Mouse (Mus musculus): Measurements from ENCODE around the gene Ube2h. TPM values are rescaled to one million over a fixed set of nuclear protein-coding genes. Genes with fewer than 3 reads are reported as not detected.
A peak's percentile ranks its signal among the peaks of the same experiment; 100 is the strongest.

Ube2h gene
- total RNA-seq, 2 experiments from 2014 or later: 77.0 to 77.5 TPM

GRCm38 (mm10) chr6:30195656-30196055, 108.7 kb downstream of the Ube2h start:
- DNase-seq: no peak

DNA sequence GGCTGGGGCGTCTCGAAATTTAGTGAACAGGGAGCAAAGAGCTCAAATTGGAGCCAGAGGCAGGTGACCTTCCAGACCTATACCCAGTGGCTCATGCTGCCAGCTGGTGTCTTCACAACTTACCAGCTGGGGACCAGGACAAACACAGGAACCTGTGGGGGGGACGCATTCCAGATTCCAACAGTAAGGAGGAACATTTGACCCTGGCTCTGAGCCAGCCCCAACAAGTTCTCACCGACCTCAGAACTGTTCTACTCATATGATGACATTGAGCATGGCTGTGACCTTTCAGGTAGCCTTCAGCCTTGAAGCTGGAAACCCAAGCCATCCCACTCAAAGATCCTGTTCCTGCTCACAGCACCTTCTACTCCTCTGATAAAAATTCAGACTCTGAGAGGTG, 120.7 kb downstream of the Ube2h start:
- DNase-seq: no peak

DNA sequence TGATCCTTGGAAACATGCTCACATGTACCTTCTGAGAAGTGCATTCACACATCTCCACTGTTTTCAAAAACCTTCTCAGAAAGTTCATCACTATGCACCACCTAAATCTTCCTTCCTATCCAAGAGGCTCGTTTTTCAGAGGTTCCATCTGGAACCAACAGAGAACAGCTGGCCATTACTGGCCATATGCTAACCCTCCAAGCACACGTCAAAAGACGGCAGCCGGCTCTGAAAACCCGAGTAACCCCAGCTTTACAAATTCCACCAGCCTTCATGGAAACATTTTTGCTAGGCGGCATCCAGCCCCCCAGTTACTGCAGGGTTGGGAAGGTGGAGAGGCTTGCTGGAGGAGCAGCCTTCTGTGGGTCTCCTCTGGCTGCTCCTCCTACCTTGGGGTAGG, 122.3 kb downstream of the Ube2h start:
- DNase-seq: no peak

- DNase-seq: no peak
These were observed 124.0 kb downstream of the Ube2h start for GRCm38 (mm10) chr6:30180321-30180720.

DNA sequence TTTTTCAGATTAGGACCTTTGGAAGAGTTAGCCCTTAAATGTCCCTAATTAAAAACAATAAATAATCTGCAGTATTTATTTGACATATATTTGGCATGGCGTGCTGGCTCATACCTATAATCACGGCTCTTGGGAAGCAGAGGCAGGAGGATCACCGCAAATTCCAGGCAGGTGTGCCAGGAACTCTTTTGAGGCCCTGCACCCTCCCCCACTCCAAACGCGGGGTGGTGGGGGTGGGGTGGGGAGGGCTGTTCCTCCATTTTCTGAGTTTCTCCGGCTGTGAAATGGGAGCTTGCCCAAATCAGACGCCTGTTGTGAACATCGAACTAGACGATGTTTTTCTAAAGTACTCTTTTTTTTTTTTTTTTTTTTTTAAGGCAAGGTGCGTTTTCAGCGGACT, 125.3 kb downstream of the Ube2h start:
- DNase-seq: no peak

DNA sequence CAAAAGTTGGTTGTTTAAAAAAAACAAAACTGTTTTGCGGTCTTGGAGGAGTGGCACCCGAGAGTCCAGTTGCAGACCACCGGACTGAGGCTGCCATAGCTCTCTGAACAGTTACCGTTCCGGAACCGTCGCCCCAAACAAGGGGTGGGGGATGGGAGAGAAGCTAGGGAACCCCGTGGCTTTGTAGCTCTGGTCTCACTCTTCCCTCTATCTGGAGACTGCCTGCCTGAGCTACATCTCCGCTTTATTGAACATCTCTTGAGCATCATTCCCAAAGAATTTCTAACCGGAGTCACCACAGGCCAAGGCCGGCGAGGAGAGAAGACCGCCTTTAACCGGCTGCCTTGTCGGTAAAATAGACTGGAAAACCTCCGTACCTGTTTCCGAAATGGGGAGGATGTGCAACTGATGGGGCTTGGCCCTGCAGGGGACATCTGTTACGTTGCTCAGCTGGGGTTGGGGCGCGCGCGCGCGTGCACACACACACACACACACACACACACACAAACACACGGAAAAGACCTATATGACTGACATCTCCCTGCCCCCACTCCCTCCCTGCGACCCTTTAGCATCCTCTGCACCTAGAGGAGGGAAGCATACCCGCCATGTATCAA, 126.2 kb downstream of the Ube2h start:
- DNase-seq: no peak

DNA sequence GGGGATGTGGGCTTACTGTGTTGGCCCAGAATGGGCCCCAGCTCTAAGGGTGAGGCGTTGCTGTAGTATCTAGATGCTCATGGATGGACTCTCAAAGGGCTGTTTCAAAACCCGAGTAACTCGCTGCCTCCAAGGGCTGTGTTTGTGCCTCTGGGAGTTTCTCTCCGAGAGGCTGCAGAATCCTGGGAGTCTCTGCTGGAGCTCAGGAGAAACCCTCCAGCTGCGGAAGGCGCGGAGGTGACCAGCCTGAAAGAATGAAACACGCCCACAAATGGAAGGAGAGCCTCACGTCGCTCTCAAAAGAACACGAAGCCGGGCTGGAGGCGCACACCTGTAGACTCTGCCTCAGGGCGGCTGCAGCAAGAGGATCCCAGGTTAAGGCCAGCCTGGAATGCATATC, 127.0 kb downstream of the Ube2h start:
- DNase-seq: no peak

- no peak for DNase-seq
These were observed 127.8 kb downstream of the Ube2h start for GRCm38 (mm10) chr6:30176496-30176895.

DNA sequence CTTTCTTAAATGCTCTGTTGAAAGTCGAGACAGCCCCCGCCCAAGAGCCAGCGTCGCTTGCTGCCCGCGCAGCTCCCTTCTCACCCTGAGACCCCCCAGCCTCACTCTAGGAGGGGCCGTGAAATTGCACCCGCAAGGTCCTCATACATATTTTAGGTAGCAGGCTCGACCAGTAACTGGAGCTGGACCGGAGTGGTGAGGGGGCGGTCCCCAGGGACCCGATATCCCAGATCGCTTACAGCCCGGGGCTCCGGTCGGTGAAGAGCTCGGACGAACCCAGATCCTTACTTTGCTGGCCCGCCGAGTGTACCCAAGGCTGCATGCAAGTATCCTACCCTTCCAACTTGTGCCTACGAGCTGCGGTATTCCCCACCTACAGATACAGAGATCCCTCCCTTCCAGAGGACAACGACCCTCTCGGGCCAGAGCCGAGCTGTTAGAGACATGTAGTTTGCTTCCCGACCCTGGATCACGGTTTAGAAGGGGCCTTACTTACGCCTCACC, 128.4 kb downstream of the Ube2h start:
- no peak for DNase-seq

DNA sequence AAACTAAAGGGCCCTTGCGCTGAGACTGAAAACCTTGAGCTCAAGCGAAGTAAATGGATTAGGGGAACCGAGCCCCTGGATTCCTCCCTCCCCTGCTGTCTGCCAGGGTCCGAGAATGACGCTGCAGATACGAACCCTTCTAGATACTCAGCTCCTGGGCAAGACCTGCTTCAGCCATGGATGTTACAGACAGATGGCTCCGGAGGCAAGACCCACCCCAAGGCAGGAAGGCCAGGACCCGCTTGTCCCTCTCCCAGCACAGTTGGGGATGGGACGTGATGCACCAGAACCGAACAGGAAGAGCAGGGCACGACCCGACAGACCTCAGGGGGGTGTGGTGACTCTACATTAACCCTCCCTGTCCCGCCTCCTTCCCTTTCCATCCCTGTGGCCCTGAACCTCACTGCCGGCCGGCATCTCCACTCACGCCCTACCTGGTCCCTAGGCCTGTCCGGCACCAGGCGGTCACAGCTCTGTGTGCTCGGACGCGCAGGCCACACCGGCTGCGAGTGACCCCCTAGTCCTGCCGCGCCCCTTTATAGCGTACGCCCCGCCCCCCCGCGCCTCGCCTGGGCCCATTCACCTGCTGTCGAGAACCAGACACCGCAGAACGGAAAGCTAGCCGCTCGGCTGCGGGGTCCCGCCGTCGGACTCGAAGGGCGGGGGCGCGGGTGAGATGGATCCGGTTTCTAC, 129.0 kb downstream of the Ube2h start:
- no peak for DNase-seq

DNA sequence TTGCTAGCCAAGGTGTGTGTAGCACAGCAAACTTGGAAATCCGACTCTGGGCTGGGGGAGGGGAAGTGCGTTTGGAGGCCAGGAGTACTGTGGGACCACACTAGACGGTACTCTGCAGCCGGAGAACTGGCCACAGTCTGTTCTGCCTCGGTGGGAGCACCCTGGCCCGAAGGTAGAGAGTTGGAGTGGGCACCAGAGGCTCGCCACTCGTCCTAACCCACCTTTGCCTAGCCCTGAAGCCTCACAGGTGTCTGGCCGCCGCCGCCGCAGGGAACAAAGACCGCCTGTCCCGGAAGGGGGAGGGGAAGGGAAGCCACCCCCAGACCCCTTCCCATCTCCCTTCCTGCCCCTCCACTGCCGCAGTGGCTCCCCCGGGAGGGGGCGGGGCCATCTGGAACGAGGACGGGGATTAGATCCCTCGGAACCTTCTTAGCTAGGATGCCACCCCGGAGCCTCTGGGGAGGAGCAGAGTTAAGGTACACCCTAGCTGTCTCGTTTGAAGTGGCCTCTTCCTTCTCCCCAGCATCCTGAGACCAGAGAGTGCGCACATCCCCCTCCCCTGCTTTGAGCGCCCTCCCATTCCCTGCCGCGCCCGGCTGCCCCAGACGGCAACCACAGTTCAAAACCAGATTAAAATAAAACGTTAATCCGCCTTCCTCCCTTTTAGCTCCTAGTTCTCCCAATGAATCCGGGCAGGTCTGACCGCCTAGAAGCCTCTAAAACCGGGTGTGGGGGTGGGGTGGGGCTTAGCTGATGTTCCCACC, 129.7 kb downstream of the Ube2h start:
- no peak for DNase-seq

DNA sequence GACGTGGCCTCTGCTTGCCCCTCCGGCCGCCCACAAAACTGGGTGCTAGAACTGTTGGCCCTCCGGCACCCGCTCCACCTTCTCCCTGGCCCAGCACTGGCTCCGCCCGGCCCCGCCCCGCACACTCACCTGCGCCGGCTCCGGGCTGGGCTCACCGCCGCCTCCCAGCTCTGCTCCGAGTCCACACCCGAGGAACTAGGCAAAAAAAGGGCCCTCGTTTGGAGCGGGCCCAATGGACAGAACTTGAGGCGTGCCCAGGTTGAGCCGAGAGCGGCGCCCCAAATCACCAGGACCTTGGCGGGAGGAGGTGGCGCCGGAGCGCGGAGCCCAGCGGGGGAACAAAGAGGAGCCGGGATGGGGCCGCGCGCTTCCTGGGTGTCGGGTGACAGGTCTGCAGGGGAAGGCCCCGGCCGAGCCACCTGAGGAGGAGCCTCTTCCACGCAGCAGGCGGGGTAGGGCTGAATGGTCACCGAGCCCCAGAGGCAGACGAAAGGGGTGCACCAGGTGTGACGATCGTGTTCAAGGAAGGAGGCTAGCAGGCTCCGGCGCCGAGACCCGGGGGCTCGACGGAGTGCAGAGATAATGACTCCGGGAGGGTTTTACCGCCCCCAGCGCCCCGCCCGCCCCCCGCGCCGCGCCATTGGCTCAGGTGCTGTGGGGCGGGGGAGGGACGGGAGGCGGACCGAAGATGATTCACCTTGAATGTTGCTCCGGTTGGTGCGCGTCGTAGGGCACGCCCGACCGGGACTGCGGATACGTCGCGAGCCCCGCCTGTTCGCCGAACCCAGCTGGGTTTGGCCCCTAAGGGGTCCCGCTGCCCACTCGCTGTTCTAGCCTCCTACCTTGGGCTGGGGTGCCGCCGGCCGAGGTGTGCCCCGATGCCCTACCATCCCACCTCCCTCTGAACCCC, 130.5 kb downstream of the Ube2h start:
- DNase-seq: no peak

DNA sequence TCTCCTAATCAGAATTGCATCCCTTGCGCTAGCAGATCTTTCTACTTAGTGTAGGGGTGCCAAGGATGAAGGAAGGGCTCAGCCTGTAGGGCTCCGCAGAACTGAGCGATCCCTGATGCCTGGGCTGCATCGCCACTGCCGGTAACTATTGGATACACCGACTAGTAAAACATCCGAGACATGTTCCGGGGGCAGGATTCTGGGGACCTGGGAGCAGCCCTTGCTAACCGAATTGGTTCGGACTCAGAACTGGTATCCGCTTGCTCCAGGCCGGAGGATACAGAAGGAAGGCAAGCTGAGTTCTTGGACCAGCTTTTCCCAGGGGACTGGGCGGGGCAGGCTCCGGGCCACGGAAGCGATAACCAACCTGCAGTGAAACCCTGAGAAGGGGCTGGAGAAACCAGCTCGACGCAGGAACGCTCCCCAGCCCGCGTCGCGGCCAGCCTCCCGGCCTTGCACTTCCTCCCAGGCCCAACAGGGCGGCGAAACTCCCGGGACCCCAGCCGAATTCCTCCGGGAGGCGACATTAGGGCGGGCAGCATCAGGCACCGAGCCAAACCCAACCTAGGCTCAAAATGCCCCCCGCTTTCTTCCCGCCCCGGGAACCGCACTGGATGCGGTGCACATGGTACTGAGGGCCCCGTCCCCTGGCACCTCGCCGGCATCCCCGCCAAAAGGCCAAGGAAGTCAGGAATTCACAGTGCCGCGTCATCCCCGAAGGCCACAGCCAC, 131.4 kb downstream of the Ube2h start:
- peak; percentile 40 for DNase-seq

DNA sequence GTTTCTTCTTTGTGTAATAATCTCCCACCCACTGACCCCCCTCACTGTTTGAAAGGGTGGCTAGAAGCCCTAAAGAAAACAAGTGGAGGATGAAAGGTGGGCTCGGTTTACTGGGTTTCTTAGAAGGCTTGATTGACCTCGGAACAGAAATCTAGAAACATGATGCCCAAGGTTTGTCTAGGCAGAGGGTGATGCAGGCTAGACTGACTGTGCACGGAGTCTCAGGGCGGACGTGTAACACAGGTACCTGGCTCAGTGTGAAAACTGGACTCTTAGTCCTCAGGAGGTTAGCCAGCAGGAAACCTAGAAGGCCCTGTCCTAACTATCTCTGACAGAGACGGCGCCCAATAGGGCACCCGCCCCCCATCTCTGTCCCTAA, 131.9 kb downstream of the Ube2h start:
- DNase-seq: no peak

GRCm38 (mm10) chr6:30171967-30172366, 132.4 kb downstream of the Ube2h start:
- DNase-seq: no peak

DNA sequence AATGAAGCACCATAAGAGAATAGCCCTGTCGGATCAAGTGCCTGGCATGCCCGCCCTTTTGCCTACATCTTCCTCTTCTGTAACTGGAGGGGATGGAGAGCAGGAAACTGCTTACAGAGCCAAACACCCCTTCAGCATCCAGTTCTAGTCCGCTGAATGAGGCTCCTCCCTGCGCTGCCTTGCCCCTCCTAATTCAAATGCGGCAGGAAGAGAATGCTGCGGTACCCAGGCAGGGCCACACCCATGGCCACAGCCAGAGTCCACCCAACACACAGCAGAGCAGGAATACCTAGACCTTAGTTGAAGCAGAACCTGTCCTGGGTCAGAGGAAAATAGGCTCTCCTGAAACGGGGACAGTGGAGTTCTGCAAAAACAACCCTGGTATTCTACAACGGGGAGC, 133.1 kb downstream of the Ube2h start:
- DNase-seq: no peak

DNA sequence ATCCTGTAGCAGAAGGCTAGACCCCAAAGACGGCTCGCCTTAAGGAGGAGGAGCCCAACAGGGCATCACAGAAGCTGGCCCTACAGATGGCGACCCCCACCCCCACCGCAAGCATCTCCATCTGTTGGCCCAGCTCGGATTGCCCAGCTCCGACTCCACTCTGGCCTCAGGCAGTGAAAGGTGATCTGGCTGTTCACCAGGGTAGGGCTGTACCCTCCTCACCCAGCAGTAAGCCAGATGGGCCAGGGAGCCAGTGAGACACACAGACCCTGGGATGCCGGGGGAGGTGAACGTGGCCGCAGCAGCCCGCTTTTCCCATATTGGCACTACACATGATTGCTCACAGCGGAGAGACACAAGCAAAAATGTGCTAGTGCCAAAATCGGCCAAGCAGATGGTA, 135.2 kb downstream of the Ube2h start:
- DNase-seq: no peak

GRCm38 (mm10) chr6:30168275-30168674, 136.1 kb downstream of the Ube2h start:
- peak; percentile 46 for DNase-seq

- no peak for DNase-seq
These were observed 137.1 kb downstream of the Ube2h start for GRCm38 (mm10) chr6:30167192-30167591.

DNA sequence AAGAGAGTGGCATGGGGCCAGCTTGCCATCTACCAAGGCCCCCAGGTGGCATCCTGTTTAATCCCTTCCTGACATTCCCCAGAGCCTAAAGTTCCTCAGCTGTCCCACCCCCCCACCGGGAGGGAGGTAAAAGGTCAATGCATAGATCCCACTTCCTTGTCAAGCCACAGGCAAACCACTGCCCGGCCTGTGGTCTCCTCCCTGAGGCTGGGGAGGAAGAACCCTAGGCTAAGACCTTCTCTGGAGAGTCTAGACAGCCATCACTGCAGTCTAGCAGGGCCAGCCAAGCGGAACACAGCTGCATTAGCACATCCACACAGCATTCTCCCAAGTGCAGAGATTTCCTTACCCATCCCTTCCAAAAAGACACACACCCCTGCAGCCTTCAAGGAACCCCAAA, 138.0 kb downstream of the Ube2h start:
- no peak for DNase-seq

- peak; percentile 54 for DNase-seq
These were observed 142.2 kb downstream of the Ube2h start for GRCm38 (mm10) chr6:30162091-30162490.

DNA sequence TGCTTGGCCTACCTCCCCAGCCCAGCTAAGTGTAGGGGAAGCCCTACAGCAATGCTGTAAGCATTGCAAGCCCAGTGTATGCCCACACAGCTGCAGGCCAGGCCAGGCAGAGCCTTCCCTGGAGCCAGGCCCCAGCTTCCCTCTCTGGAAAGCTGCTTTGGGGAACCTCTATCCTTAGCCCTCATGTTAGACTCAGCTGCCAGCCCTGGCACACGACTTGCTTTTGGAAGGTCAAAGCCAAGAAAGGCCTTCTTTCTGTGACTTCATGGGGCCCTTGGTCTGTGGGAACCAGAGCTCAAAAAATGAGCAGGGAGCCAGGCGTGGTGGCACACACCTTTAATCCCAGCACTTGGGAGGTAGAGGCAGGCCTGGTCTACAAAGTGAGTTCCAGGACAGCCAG, 142.7 kb downstream of the Ube2h start:
- DNase-seq: no peak
